Mouse (Mus musculus): Measurements from ENCODE around the gene Schip1.
A peak's percentile ranks its signal among the peaks of the same experiment; 100 is the strongest.
"Not testable (repeated sequence)": the region's sequence is repeated elsewhere in the genome, so short reads cannot be mapped to it uniquely, and the experiment has no call there.

Schip1 gene

DNA sequence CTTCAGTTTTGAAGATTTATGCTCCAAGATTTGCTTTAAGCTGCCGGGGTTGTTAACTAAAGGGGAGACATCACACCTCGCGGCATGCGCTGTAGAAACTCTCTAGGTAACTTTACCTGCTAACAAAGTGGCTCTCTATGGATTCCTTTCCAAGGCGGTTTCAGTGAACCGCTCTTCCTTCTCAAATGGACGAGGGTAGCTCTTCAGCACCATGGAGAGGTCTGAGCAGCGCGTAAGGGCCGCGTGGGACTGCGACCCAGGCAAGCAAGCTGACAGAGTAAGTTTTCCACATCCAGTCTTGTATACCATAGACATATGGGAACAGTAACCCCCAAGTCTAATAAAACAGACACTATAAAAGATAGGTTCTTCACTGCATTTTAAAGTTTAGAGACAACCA is at the start of gene Schip1:
Gene Schip1, plus strand, starts transcription at position 72 of the 400 bp plus-strand sequence.
- no peak for DNase-seq (ENCODE audit: low spot score)

GRCm38 (mm10) chr3:68015786-68016185 is 48.8 kb upstream of the Schip1 start:
- DNase-seq (ENCODE audit: low spot score): no peak

GRCm38 (mm10) chr3:68019401-68019800 is 45.2 kb upstream of the Schip1 start:
- no peak for DNase-seq (ENCODE audit: low spot score)

DNA sequence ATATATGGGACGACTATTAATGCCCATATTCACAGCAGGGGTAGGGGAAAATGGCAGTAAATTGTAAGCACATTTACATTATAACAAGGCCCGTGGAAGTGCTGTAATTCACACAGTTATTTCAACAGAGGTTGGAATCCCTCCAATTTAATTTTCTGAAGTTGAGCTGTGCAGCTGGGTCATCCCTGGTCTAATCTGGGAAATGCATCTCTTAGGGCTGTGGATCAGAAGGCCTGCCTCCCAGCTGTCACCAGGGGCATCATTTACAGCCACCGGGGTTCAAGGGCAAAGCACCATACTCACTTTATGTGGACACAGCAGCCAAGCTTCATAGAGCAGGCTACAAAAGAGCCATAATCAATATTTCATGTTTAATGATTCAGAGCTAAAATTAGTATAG is 28.5 kb upstream of the Schip1 start:
- DNase-seq (ENCODE audit: low spot score): no peak

DNA sequence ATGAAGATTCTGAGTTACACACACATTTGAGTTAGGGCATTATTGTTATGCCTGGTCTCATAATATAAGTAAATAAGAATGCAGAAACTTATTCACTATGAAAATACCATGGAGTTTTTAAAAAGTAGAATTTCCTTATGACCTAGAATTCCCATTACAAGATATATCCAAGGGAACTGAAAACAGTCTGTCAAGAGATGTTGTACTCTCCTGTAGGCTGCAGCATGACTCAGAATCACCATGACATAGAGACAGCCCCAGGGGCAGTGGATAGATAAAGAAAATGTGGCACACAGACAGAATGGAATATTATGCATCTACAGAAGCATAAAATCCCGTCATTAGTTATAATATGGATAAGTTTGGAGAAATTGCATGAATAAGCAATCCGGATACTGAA is 21.7 kb upstream of the Schip1 start:
- no peak for DNase-seq (ENCODE audit: low spot score)

- DNase-seq (ENCODE audit: low spot score): no peak
Measured at GRCm38 (mm10) chr3:68045475-68046416, 18.9 kb upstream of the Schip1 start.

GRCm38 (mm10) chr3:68053538-68053937 is 11.1 kb upstream of the Schip1 start:
- no peak for DNase-seq (ENCODE audit: low spot score)

- DNase-seq (ENCODE audit: low spot score): no peak
Measured at GRCm38 (mm10) chr3:68055071-68055470, 9.5 kb upstream of the Schip1 start.

DNA sequence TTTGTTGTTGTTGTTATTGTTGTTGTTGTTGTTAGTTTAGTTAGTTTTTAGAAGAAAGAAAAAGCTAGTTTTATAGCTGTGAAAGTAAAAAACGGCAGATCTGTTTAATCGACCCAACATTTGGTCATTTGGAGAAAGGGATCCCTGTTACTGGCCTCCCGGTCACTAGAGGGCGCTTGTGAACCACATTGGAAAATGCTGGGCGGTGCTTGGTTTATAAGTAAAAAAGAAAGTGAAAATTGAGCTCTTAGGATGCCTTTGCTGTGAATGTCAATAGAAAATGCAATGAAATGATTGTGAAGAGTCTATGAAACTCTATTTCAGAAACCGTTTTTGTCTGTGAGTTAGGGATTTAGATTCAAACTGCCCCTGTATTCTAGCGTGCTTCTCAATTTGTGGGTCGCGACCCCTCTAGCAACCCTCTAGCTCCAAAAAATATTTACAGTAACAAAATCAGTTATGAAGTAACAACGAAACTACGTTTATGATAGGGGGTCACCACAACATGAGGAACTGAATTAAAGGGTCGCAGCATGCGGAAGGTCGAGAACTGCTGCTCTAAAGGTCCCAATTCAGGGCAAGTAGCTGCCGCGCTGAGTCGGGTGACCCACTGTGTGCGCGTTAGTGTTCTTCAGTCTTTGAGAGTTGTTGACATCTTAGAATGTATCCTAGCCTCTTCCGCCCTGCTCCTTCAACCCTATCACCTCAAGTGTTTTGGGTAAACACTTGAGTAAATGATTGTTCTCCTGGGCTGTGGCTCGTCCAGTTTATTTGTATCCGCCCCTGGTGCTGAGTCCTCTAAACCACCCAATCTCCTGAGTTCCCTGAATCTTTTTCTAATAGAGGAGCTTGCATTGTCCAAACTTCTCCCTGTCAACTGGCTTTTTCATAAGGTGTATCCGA is 8.0 kb upstream of the Schip1 start:
- DNase-seq (ENCODE audit: low spot score): peak; percentile 37

DNA sequence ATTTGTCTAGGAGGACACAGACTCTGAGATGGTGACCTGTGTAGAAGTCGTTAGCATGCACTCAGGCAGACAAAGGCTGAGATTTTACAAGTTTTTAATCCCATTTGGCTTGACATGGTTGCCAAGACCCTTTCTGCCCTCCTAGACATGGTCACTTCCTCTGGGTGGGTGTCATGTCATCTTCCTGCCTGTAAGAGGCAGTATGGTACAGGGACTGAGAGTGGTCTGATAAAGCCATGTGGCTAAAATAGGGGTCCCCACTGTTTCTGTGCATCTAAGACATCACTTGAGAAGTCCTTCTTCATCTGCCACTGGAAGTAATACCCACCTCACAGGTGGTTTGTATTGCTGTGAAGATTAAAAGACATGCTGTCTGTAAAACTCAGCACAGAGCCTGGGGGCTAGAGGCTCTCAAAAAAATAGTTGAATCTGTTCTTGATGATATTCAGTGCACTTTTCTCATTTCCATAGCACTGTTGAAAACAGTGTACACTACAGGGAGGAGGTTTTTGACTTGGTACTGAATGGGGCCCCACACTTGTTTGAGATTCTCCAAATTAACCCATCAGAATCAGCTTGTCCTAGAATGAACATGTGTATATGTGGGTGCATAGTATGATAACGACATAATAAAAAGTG is 5.3 kb upstream of the Schip1 start:
- DNase-seq (ENCODE audit: low spot score): no peak

DNA sequence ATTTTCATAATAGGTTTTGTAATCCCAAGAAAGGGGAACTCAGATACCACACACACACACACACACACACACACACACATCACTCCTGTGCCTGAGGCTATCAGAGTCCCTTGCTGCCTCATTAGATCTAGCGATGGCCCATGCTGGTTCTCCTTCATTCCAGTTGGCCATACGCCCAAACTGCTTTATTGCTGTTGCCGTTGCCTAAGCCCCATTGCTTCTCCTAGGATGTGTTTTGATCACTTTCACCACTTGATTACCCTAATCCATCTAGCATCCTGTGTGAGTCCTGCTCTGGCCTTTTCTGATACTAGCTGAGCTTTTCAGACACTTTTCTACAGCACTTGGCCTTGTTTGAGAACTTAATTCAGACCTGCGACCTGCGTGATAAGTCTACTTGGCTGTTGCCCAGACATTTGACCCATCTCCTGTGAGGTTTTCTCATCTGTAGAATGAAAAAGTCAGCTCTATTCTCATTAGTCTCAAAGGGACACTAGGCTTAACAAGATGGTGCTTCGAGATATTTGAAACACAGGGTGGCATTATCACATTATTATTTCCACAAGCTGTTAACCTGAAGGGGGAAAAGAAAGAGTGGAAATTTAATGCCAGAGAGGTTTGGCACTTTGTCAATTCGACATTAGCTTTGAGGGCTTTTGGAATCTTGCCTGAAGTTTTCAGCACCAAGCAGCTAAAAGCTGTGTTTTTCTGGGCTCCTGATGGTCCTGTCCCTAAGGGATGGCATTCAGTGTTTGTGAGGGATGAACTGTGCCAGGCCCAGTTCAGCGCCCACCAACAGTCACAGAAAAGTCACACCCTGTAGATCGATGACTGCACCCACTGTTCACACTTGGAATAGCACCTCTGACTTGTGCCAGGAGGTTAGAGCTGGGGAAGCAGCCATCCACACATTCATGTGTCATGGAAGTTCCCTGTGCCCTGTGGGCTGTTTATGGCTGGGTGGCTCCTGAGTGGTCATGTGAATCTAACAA is 7.1 kb downstream of the Schip1 start:
- no peak for DNase-seq (ENCODE audit: low spot score)

DNA sequence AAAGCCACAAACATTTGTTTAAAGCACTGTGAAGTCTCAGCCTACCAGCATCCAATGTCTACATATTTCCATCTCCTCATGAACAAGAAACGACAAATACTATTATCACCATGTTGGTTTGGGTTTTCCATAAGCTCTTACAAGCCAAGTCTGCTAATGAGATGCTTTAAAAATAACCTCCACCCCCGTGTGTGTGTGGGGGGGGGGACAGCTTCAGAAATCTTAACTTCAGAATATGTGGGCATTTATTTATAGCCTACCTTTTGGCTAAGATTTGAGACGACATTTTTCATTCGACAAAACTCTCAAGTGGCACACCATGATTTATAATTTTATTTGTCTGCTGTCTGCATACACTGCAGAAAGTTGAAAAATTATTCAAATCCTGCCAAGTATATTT is 12.8 kb downstream of the Schip1 start:
- DNase-seq (ENCODE audit: low spot score): no peak

DNA sequence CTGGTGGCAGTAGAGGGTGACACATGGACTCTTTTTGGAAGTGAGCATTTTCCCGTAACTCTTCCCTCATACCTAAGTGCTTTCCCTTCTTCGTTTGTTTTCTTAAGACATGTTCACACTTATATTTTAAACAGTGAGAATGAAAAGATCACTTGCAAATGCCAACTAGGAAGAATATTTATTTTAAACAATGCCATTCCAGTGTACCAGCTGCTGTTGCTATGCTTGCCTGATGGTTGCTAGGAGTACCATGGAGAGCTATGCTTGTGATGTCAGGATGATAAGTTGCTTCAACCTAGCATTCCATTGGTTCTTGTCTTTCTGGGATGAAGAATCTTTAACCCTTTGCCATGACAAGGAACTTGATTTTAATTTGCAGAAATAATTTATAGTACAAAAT is 20.4 kb downstream of the Schip1 start:
- no peak for DNase-seq (ENCODE audit: low spot score)

DNA sequence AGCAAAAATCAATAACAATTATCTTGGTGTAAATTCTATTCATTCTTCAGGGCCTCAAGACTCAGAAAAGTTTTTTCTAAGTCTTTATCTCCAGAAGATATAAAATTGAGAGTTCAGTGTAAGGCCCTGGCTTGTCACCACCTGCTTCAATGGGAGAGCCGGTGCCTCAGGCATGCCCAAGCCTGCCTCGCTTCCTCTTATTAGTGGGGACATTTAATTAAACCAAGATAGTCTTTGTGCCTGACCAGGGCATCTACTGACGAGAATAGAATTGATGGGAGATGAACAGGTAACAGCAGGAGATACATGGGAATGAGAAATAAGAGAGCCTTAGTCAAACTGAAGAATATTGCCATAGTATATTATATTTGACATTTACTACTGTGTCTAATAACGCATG is 27.5 kb downstream of the Schip1 start:
- DNase-seq (ENCODE audit: low spot score): no peak

DNA sequence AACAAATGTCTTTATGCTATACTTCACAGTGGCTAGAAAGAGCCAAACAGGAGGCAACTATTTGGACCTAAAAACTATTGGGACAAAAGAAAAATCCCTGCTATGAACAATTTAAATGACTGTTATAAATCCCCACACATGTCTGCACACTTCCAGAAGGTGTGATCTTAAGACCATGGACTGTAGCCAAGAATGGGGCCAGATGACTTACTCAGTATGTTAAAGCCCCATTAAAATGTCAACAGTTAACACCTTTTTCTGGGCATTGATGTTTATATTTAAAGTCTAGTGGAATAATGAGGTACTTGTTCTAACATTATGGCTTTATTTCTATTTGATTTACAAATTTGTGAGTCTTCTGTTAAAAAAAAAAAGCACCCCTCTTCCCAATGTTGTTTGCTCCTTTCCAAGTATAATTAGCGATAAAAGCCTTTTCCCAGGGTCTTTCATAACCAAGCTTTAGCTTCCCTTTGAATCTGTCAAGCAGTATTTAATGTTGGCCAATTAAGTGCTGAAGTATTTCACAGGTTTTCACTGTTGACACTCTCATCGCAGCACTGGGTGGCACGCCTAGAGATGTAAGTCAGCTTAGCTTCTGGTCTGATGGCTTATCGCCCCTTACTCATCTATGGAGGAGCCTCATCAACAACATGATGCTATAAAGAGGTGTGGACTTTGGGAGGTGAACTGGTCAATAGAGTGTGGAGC is 32.3 kb downstream of the Schip1 start:
- DNase-seq (ENCODE audit: low spot score): no peak

GRCm38 (mm10) chr3:68099561-68099960 is 35.0 kb downstream of the Schip1 start:
- DNase-seq (ENCODE audit: low spot score): not testable (repeated sequence)

- DNase-seq (ENCODE audit: low spot score): no peak
Measured at GRCm38 (mm10) chr3:68101343-68101742, 36.7 kb downstream of the Schip1 start.

- no peak for DNase-seq (ENCODE audit: low spot score)
Measured at GRCm38 (mm10) chr3:68105081-68105685, 40.6 kb downstream of the Schip1 start.

DNA sequence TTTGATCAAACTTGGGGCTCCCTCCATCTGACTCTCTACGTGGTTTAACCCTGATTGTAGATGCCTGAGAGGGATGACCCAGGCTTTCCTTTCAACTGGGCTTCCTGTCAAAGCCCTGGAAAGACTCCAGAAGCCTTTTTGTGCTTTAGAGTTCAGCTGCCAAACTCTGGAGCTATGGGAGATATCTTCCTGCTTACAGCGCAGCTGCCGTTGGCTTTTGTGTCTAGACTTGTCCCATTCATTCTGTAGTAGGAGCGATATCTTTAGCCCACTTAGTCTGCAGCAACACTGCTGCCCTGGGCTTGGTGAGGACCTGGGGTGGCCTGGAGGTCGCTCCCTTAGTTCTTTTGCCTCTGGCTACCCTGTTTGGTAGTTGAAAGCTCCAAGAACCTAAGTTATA is 56.7 kb downstream of the Schip1 start:
- no peak for DNase-seq (ENCODE audit: low spot score)

- no peak for DNase-seq (ENCODE audit: low spot score)
Measured at GRCm38 (mm10) chr3:68126284-68126856, 61.8 kb downstream of the Schip1 start.

Data from spleen, adult 12 weeks (tissue).